Mouse (Mus musculus) cerebellum, adult 9-10 months (tissue): Measurements from ENCODE around the gene Tmem258.
A peak's percentile ranks its signal among the peaks of the same experiment; 100 is the strongest.
"Not testable (repeated sequence)": the region's sequence is repeated elsewhere in the genome, so short reads cannot be mapped to it uniquely, and the experiment has no call there.

Experiments used
- DNase-seq: peaks from one replicate; pipeline ENCODE4 v3.0.0; 2022

The Tmem258 gene

DNA sequence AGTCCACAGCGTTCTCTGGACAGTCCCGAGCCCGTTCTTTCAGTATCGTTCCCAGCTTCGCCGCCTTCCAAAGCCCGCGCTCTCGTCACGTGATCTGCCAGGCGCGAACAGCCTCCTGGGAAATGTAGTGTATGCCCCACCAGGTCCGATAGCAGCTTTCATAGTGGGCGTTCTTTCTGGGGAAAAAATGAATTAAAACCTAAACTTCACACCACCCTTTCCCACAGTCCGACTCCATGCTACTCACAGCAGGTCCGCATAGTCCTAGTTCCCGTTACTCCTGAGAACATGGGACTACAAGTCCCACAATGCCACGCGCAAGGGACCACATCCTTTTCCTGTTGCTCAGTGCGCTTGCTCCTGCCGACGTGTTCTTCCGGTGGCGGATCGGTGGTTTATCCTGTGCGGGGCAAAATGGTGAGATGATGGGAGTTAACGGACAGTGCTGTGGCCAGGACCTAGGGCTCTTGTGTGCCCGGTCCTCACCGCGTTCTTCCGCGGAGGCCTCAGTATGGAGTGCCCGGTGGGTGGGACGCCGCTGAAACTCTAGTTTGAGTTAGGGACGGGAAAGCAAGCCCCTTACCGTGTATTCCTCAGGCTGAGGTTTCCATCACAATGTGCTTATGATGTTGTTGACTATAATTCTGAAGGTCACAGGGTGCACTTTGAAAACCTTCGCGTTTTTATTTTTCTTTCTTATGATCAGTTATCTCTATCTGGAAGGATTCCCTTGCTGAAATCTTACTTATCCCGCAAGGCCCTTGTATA lies at the start of gene Tmem258, which contains the start of gene Fen1:
Tmem258 (plus strand) TSS at position 167 of the 768 bp plus-strand sequence.
Fen1 (minus strand) TSS at position 322 of the 768 bp plus-strand sequence.
- DNase-seq = peak; percentile 95

DNA sequence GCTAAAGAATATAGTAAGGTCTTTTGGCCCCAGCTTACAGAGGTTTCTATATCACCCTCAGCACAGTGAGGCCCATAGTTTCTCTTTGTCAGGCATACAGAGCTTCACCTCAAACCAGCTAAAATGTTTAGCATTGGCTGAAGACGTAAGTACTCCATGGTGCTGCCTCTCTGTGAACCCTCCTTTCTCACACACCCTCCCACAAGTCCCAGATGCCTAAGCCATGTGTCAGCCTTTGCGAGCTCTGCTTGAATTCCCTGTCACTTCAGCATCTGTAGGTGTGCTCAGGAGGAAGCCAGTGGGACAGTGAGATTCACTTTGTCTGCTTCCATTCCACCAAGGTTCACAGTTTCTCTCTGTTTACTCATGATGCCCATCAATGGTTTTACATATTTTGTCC lies 46.1 kb upstream of the Tmem258 start:
- no peak for DNase-seq

DNA sequence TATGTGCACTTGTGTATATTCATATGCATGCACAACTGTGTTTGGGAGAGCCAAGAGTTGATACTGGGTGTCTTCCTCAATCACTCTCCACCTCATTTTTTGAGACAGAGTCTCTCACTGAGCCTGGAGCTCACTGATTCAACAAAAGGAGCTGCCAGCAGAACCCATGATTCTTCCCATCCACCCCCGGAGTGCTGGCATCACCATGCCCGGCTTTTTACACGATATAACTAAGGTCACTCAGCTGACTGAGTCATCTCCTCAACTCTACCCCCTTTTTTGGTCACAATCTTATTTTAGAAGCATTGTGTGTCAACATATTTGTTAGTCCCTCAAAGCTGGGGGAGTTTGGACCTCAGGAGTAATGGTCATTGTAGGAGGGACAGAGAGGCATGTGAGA lies 39.9 kb upstream of the Tmem258 start:
- DNase-seq = no peak

GRCm38 (mm10) chr19:10165928-10166327 lies 37.9 kb upstream of the Tmem258 start:
- DNase-seq = not testable (repeated sequence)

DNA sequence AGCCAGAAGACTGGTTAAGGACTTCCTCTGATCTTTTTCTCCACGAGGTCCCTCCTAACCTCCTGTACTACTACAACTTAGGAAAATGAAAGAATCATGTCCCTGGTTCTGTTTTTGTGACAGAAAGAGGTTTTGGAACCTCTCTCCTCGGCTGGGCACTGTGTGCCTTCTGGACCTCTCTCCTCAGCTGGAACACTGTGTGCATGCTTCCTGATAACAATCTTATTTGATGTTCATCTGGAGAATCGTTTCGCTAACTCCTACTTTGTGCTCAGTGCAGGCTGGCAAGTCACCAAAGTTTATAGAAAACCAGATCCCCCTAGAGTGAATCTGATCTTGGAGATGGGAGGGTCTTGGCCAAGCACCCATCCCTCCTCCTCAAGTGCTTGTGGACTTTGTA lies 36.7 kb upstream of the Tmem258 start:
- no peak for DNase-seq

DNA sequence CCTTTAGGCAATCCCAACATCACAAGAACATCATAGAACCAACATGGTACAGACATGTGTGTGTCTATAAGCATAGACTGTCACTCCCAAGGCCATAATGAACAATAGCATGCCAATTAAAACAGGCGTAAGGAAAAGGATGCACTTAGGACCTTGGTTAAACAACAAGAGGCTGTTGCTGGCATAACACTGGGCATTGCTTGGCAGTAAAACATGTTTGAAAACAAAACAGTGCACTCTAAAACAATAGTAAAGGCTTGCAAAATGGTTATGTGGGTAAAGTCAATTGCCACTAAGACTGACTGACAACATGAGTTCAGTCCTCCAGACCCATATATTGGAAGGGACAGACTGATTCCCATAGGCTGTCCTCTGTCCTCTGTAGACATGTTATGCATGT lies 35.9 kb upstream of the Tmem258 start:
- no peak for DNase-seq

GRCm38 (mm10) chr19:10168441-10168840 lies 35.4 kb upstream of the Tmem258 start:
- DNase-seq = no peak

GRCm38 (mm10) chr19:10169179-10169578 lies 34.6 kb upstream of the Tmem258 start:
- no peak for DNase-seq

- DNase-seq = not testable (repeated sequence)
These were observed 34.0 kb upstream of the Tmem258 start for GRCm38 (mm10) chr19:10169692-10170330.

- DNase-seq = no peak
These were observed 33.3 kb upstream of the Tmem258 start for GRCm38 (mm10) chr19:10170466-10170865.

DNA sequence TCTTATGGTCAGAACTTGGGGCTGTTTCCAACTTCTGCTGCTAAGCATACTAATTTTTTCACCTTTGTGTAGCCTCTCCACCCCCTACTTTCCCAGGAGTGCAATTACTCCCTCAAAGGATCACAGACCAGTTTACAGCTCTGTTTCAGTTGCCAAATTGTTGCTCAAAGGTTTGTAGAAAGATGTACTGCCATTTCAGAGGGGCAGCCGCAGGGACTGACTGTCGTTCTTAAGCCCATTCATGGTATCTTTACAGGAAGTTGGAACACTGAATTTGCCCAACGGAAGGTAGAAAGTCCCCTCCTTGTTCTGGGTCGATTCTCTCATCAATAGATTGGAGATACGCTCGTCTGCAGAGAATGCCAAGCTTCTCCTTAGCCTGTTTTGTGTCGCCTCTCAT lies 32.5 kb upstream of the Tmem258 start:
- DNase-seq = no peak

- no peak for DNase-seq
These were observed 32.0 kb upstream of the Tmem258 start for GRCm38 (mm10) chr19:10171846-10172245.

- DNase-seq = no peak
These were observed 30.6 kb upstream of the Tmem258 start for GRCm38 (mm10) chr19:10173116-10173718.

DNA sequence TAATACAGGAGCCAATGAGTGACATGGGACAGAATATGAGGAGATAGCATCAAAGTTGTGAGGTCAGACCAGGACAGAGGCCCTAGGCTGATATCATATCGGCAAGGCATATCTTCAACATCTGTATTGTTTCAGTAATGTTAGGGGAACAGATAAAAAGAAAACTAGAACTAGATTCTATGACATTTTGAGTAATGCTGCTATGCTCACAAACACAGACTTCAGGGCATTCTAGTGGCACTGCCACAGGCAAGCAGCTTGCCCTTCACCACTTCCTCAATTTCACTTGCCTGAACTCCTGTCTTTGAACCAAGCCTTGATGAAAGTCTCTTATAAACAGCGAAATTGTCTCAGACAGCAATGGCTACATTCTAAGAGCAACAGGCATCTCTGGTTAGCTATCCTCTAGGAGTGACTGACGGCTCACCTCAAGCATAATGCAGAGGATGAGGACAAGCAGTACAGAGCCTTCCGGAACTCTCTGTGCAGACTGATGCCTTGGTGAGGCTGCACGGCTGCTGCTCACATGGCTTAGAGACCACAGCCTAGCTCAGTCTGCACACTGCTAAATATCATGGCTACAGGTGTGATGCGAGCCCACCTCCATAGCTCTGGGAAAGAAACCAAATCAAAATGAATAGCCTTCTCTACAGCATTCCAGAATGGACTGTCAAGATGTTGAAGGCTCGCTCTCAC lies 29.8 kb upstream of the Tmem258 start:
- no peak for DNase-seq

GRCm38 (mm10) chr19:10174956-10175355 lies 28.9 kb upstream of the Tmem258 start:
- no peak for DNase-seq

DNA sequence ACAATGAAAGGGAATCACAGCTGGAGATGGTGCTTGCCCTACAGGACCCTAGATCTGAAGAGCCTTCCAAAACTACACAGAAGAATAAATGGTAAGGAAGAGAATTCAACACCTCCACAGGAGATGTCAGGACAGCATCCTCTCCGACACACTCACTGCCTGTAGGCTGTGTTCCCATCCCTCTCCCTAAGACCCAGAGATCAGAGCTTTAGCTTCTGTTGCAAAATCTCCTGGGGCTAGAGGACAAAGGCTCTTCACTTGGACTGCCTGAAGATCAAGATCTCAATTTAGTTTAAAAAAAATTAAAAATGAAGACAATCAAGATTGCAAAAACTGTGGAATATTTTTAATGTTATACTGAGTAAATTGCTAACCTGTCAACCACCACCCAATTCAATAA lies 27.3 kb upstream of the Tmem258 start:
- no peak for DNase-seq

- no peak for DNase-seq
These were observed 26.9 kb upstream of the Tmem258 start for GRCm38 (mm10) chr19:10176941-10177372.

DNA sequence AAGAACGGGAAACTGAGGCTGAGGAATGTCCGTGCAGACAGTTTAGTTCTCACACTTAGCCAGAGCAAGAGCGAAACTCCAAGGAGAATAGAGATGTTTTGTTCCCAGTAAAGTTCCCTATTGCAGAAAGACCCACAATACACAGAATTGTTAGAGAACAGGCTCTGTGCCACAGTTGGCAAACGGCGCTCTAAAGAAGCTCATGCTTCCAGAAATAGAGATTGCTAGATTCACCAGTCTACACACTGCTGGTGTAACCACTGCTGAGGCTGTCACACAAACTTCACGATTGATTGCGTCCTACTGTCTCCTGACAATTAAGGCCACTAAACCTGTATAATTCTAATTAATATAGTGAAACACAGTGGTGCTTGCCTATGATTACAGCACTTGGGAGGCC lies 22.6 kb upstream of the Tmem258 start:
- DNase-seq = no peak

DNA sequence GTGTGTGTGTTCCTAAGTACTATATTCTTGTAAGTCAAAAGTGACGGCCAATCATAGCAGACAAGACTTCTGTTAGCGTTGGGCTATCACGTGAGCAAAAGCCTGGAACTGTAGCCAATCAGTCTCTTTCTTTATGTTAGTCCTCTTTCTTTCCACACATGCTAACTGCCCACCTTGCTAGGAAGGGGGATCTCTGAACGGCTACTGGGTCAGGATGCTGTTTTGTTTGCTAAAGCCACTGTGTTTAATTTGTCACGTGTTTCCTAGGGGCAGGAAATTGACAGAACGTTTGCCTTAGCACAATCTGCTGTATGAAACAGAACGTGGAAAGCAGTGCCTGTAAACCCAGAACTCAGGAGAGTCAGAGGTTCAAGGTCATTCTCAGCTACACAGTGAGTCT lies 21.7 kb upstream of the Tmem258 start:
- DNase-seq = no peak

- DNase-seq = peak; percentile 94
These were observed 21.0 kb upstream of the Tmem258 start, which contains the start of gene Fads1 for GRCm38 (mm10) chr19:10182670-10183298. TSS of gene Fads1 (plus strand) at chr19:10182888.

DNA sequence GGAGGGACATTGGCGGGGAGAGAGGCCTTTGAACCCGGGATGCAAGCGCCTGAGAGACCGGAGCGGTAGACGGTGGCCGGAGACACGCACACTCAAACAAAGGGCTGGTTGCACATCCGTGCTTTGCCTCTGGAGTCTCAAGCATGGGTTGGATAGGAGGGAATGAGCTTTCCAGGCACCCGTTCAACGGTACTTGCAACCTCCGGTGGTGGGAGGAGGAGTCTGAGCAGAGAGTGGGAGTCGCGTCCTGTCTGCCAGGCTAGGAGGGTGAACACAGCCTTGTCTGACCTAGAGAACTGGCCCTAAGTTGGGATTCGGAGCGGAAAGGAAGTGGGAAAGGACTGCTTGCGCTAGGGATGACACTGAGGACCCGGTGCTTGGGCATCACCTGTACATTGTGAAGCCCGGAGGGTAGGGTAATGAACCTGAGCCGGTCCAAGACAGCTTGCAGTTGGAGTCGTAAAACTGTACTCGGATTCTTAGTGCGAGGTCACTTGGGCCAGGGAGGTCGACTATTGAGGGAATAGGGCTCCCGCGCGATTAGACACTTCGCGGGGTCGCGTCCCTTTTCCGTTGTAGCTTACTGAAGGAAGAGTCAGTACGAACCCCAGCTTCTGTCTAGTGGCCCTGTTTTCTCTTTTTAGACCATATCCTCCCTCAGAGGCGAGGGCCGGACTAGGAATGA lies 20.4 kb upstream of the Tmem258 start:
- peak; percentile 77 for DNase-seq

GRCm38 (mm10) chr19:10184096-10184495 lies 19.7 kb upstream of the Tmem258 start:
- DNase-seq = no peak
